8 mouse cellular contexts compared by ENCODE assay signal in genomic region chr6:125354352-125355151, GRCm38 (mm10). TPM values are rescaled to one million over a fixed set of nuclear protein-coding genes. Genes with fewer than 3 reads are reported as not detected.
A peak's percentile ranks its signal among the peaks of the same experiment; 100 is the strongest.
DNase-seq lines count a peak whose midpoint lies in the region; ATAC-seq and TF ChIP-seq lines count a peak whose summit lies in the region.

No protein-coding gene starts in this region.

- no peak overlapping the region; the same call in 1 of the 2 replicates for H3K4me2 ChIP-seq in forebrain, embryonic 16.5 days (ENCODE audit: low read length)
- H3K4me2 ChIP-seq in embryonic facial prominence, embryonic 15.5 days (replicated peaks): peak overlapping the region; percentile 35
- peak overlapping the region; percentile 36 for H3K4me2 ChIP-seq in hindbrain, embryonic 12.5 days (replicated peaks)
- H3K4me2 ChIP-seq in limb, embryonic 15.5 days: peak overlapping the region; percentile 33
- peak overlapping the region; percentile 77 for H3K4me2 ChIP-seq in myocyte (ENCODE audit: low read depth)

- peaks cover 25% of the 10 kb centered on the region for H3K36me3 ChIP-seq in forebrain, embryonic 10.5 days (replicated peaks)
- no peaks in the 10 kb centered on the region for H3K36me3 ChIP-seq in forebrain, embryonic 16.5 days (ENCODE audit: control insufficient read depth, insufficient read depth)
- peaks cover 26% of the 10 kb centered on the region for H3K36me3 ChIP-seq in embryonic facial prominence, embryonic 15.5 days
- peaks cover 8% of the 10 kb centered on the region; the same call in 1 of the 2 replicates for H3K36me3 ChIP-seq in hindbrain, embryonic 12.5 days
- peaks cover 26% of the 10 kb centered on the region for H3K36me3 ChIP-seq in limb, embryonic 15.5 days
- H3K36me3 ChIP-seq in myocyte (ENCODE audit: control insufficient read depth, insufficient read depth): peaks cover 4% of the 10 kb centered on the region

- peak overlapping the region; percentile 32; the same call in 1 of the 2 replicates for H3K4me3 ChIP-seq in forebrain, embryonic 10.5 days
- H3K4me3 ChIP-seq in forebrain, embryonic 16.5 days (replicated peaks; ENCODE audit: low read length): no peak overlapping the region
- 0 out of 2 replicates have a peak overlapping the region, but pooled peaks have one; percentile 9 for H3K4me3 ChIP-seq in embryonic facial prominence, embryonic 15.5 days (replicated peaks)
- no peak overlapping the region for H3K4me3 ChIP-seq in hindbrain, embryonic 12.5 days
- H3K4me3 ChIP-seq in limb, embryonic 15.5 days: peak overlapping the region; percentile 11
- H3K4me3 ChIP-seq in myocyte: peak overlapping the region; percentile 1

- peaks cover 64% of the 10 kb centered on the region for H3K4me1 ChIP-seq in forebrain, embryonic 10.5 days
- peaks cover 16% of the 10 kb centered on the region for H3K4me1 ChIP-seq in forebrain, embryonic 16.5 days (replicated peaks; ENCODE audit: control insufficient read depth, insufficient read depth, low read length)
- peaks cover 69% of the 10 kb centered on the region for H3K4me1 ChIP-seq in embryonic facial prominence, embryonic 15.5 days
- peaks cover 52% of the 10 kb centered on the region for H3K4me1 ChIP-seq in hindbrain, embryonic 12.5 days
- peaks cover 59% of the 10 kb centered on the region for H3K4me1 ChIP-seq in limb, embryonic 15.5 days

- H3K27me3 ChIP-seq in forebrain, embryonic 10.5 days (ENCODE audit: poor library complexity, severe bottlenecking): peaks cover 51% of the 10 kb centered on the region; the same call in 1 of the 2 replicates
- no peaks in the 10 kb centered on the region for H3K27me3 ChIP-seq in forebrain, embryonic 16.5 days (replicated peaks; ENCODE audit: control insufficient read depth, insufficient read depth, low read length)
- no peaks in the 10 kb centered on the region for H3K27me3 ChIP-seq in embryonic facial prominence, embryonic 15.5 days
- peaks cover 7% of the 10 kb centered on the region for H3K27me3 ChIP-seq in hindbrain, embryonic 12.5 days
- H3K27me3 ChIP-seq in limb, embryonic 15.5 days: no peaks in the 10 kb centered on the region
- no peaks in the 10 kb centered on the region for H3K27me3 ChIP-seq in myocyte (ENCODE audit: control insufficient read depth, insufficient read depth, insufficient read length)

- peaks cover 68% of the 10 kb centered on the region for H3K79me2 ChIP-seq in myocyte (ENCODE audit: control insufficient read depth, insufficient read depth)

- no peak for DNase-seq in forebrain, embryonic 10.5 days (ENCODE audit: extremely low spot score, low spot score)
- peak; percentile 76 for DNase-seq in ES-CJ7 (ENCODE audit: low read depth, low spot score)
- DNase-seq in layer of hippocampus, postnatal 14 days (ENCODE audit: low spot score in 2 of 2): no peak

- TF ChIP-seq POLR2A in myocyte (IDR thresholded peaks at IDR 0.05; ENCODE audit: insufficient read length, low read depth): no peak

- peak overlapping the region; percentile 68 for H3K27ac ChIP-seq in forebrain, embryonic 10.5 days
- no peak overlapping the region for H3K27ac ChIP-seq in forebrain, embryonic 16.5 days (ENCODE audit: low read length)
- H3K27ac ChIP-seq in embryonic facial prominence, embryonic 15.5 days (replicated peaks): peak overlapping the region; percentile 59
- 0 out of 2 replicates have a peak overlapping the region, but pooled peaks have one; percentile 7 for H3K27ac ChIP-seq in hindbrain, embryonic 12.5 days
- peak overlapping the region; percentile 54 for H3K27ac ChIP-seq in limb, embryonic 15.5 days

- H3ac ChIP-seq in myocyte (ENCODE audit: control insufficient read depth, insufficient read length): no peak overlapping the region

- ATAC-seq in forebrain, embryonic 16.5 days: no peak
- no peak for ATAC-seq in embryonic facial prominence, embryonic 15.5 days (ENCODE audit: insufficient number of reproducible peaks, low FRiP score, low TSS enrichment, low read depth)
- ATAC-seq in hindbrain, embryonic 12.5 days (ENCODE audit: low FRiP score): no peak
- ATAC-seq in limb, embryonic 15.5 days (ENCODE audit: insufficient number of reproducible peaks, low FRiP score, low TSS enrichment, low read depth): peak; percentile 46; the same call in 1 of the 2 replicates

- H3K9me3 ChIP-seq in forebrain, embryonic 10.5 days: no peaks in the 10 kb centered on the region
- H3K9me3 ChIP-seq in forebrain, embryonic 16.5 days (ENCODE audit: control insufficient read depth, low read length): no peaks in the 10 kb centered on the region
- no peaks in the 10 kb centered on the region for H3K9me3 ChIP-seq in embryonic facial prominence, embryonic 15.5 days (replicated peaks)
- H3K9me3 ChIP-seq in hindbrain, embryonic 12.5 days (replicated peaks): no peaks in the 10 kb centered on the region
- H3K9me3 ChIP-seq in limb, embryonic 15.5 days: no peaks in the 10 kb centered on the region

- H3K9ac ChIP-seq in forebrain, embryonic 16.5 days (replicated peaks; ENCODE audit: low read depth, low read length): no peak overlapping the region
- H3K9ac ChIP-seq in embryonic facial prominence, embryonic 15.5 days: 0 out of 2 replicates have a peak overlapping the region, but pooled peaks have one; percentile 6
- no peak overlapping the region for H3K9ac ChIP-seq in hindbrain, embryonic 12.5 days
- 0 out of 2 replicates have a peak overlapping the region, but pooled peaks have one; percentile 0 for H3K9ac ChIP-seq in limb, embryonic 15.5 days

- 11% methylated on average over 14 of the region's 14 CpGs for WGBS in forebrain, embryonic 10.5 days
- WGBS in forebrain, embryonic 16.5 days: 20% methylated on average over 14 of the region's 14 CpGs
- 16% methylated on average over 14 of the region's 14 CpGs for WGBS in embryonic facial prominence, embryonic 15.5 days
- 9% methylated on average over 14 of the region's 14 CpGs for WGBS in hindbrain, embryonic 12.5 days
- 10% methylated on average over 14 of the region's 14 CpGs for WGBS in limb, embryonic 15.5 days

TF ChIP-seq in myocyte, 11 proteins besides CTCF, POLR2A, EP300 and RAD21 (continues in another document):
- TF ChIP-seq SRF (IDR thresholded peaks at IDR 0.05; ENCODE audit: control insufficient read depth, insufficient read length, low read depth): peak; percentile 22
- TF ChIP-seq E2F4 (IDR thresholded peaks at IDR 0.05; ENCODE audit: insufficient read depth): no peak
- no peak for TF ChIP-seq CEBPB (IDR thresholded peaks at IDR 0.05; ENCODE audit: insufficient read depth, poor library complexity, severe bottlenecking)
- TF ChIP-seq TCF3 (IDR thresholded peaks at IDR 0.05; ENCODE audit: insufficient read length, low read depth): no peak
- TF ChIP-seq REST (IDR thresholded peaks at IDR 0.05; ENCODE audit: insufficient read depth, insufficient read length): no peak
- TF ChIP-seq POLR2AphosphoS2 (IDR thresholded peaks at IDR 0.05; ENCODE audit: insufficient read length, low read depth): no peak
- no peak for TF ChIP-seq MAX (IDR thresholded peaks at IDR 0.05; ENCODE audit: low read depth)
- TF ChIP-seq MYOD1 (IDR thresholded peaks at IDR 0.05; ENCODE audit: control insufficient read depth in 1 of 3, insufficient read length in 2 of 3, low read depth in 2 of 3): no peak
- TF ChIP-seq MYOG (IDR thresholded peaks at IDR 0.05; ENCODE audit: control insufficient read depth in 1 of 3, insufficient read depth in 1 of 3, insufficient read length in 2 of 3, low read depth in 2 of 3): no peak
- peak; percentile 96 for TF ChIP-seq USF1 (IDR thresholded peaks at IDR 0.05; ENCODE audit: low read depth)

RNA-seq across cellular contexts. Expression of gene Tnfrsf1a, which starts 5.4 kb away (rescaled TPM):
- 24.1 and 24.4 TPM in 2 replicates for polyA plus RNA-seq in forebrain, embryonic 10.5 days (2016; fragmentation: Nextera tagmentation; extraction: Ambion mirVana)
- polyA plus RNA-seq in forebrain, embryonic 16.5 days (2015; fragmentation: Nextera tagmentation; extraction: Ambion mirVana): 13.2 and 18.2 TPM in 2 replicates
- 88.7 and 93.3 TPM in 2 replicates for polyA plus RNA-seq in embryonic facial prominence, embryonic 15.5 days (2015; fragmentation: Nextera tagmentation; extraction: Ambion mirVana)
- polyA plus RNA-seq in hindbrain, embryonic 12.5 days (2016; fragmentation: Nextera tagmentation; extraction: Ambion mirVana): 29.9 and 32.6 TPM in 2 replicates
- 95.6 and 98.8 TPM in 2 replicates for polyA plus RNA-seq in limb, embryonic 15.5 days (2015; fragmentation: Nextera tagmentation; extraction: Ambion mirVana)
- polyA plus RNA-seq in myocyte (2012; fragmentation: generic; extraction: Trizol): 84.5 TPM
- 10 to 100 TPM; 12.8 to 15.2 TPM for total RNA-seq in layer of hippocampus, postnatal 14 days (2021)

RNA-seq across cellular contexts. Expression of gene Plekhg6, which starts 26.0 kb away (rescaled TPM):
- polyA plus RNA-seq in forebrain, embryonic 10.5 days (2016; fragmentation: Nextera tagmentation; extraction: Ambion mirVana): 0.07 TPM in 2 replicates
- polyA plus RNA-seq in forebrain, embryonic 16.5 days (2015; fragmentation: Nextera tagmentation; extraction: Ambion mirVana): 0.07 TPM in 1 of 2 replicates, not detected in the other
- 3.5 and 3.8 TPM in 2 replicates for polyA plus RNA-seq in embryonic facial prominence, embryonic 15.5 days (2015; fragmentation: Nextera tagmentation; extraction: Ambion mirVana)
- 0.18 and 0.22 TPM in 2 replicates for polyA plus RNA-seq in hindbrain, embryonic 12.5 days (2016; fragmentation: Nextera tagmentation; extraction: Ambion mirVana)
- 4.2 and 4.5 TPM in 2 replicates for polyA plus RNA-seq in limb, embryonic 15.5 days (2015; fragmentation: Nextera tagmentation; extraction: Ambion mirVana)
- polyA plus RNA-seq in myocyte (2012; fragmentation: generic; extraction: Trizol): 0.14 TPM
- total RNA-seq in layer of hippocampus, postnatal 14 days (2021): not detected

RNA-seq across cellular contexts. Expression of gene Scnn1a, which starts 34.1 kb away (rescaled TPM):
- 0.20 and 0.30 TPM in 2 replicates for polyA plus RNA-seq in forebrain, embryonic 10.5 days (2016; fragmentation: Nextera tagmentation; extraction: Ambion mirVana)
- polyA plus RNA-seq in forebrain, embryonic 16.5 days (2015; fragmentation: Nextera tagmentation; extraction: Ambion mirVana): 0.34 and 0.39 TPM in 2 replicates
- polyA plus RNA-seq in embryonic facial prominence, embryonic 15.5 days (2015; fragmentation: Nextera tagmentation; extraction: Ambion mirVana): 7.2 and 8.8 TPM in 2 replicates
- 0.48 and 0.49 TPM in 2 replicates for polyA plus RNA-seq in hindbrain, embryonic 12.5 days (2016; fragmentation: Nextera tagmentation; extraction: Ambion mirVana)
- polyA plus RNA-seq in limb, embryonic 15.5 days (2015; fragmentation: Nextera tagmentation; extraction: Ambion mirVana): 5.2 and 5.3 TPM in 2 replicates
- polyA plus RNA-seq in myocyte (2012; fragmentation: generic; extraction: Trizol): 0.20 TPM
- 1 to 10 TPM; 2.8 to 4.1 TPM for total RNA-seq in layer of hippocampus, postnatal 14 days (2021)

RNA-seq across cellular contexts. Expression of gene Ltbr, which starts 40.9 kb away (rescaled TPM):
- polyA plus RNA-seq in forebrain, embryonic 10.5 days (2016; fragmentation: Nextera tagmentation; extraction: Ambion mirVana): 16.1 and 17.2 TPM in 2 replicates
- 10.4 and 11.6 TPM in 2 replicates for polyA plus RNA-seq in forebrain, embryonic 16.5 days (2015; fragmentation: Nextera tagmentation; extraction: Ambion mirVana)
- polyA plus RNA-seq in embryonic facial prominence, embryonic 15.5 days (2015; fragmentation: Nextera tagmentation; extraction: Ambion mirVana): 47.3 and 47.7 TPM in 2 replicates
- 19.6 and 20.6 TPM in 2 replicates for polyA plus RNA-seq in hindbrain, embryonic 12.5 days (2016; fragmentation: Nextera tagmentation; extraction: Ambion mirVana)
- 47.0 and 50.5 TPM in 2 replicates for polyA plus RNA-seq in limb, embryonic 15.5 days (2015; fragmentation: Nextera tagmentation; extraction: Ambion mirVana)
- 79.0 TPM for polyA plus RNA-seq in myocyte (2012; fragmentation: generic; extraction: Trizol)
- 10 to 100 TPM in 1 of 2 experiments, 1 to 10 TPM in 1; 9.8 to 13.3 TPM for total RNA-seq in layer of hippocampus, postnatal 14 days (2021)

Comparison
In these comparisons a context has a peak if more than half of its experiments do, and no peak if none do; other contexts are left out.
1. H3K4me3 ChIP-seq: peak in forebrain, embryonic 10.5 days (single experiment), embryonic facial prominence, embryonic 15.5 days (single experiment), limb, embryonic 15.5 days (single experiment) and myocyte (single experiment); none in forebrain, embryonic 16.5 days (single experiment) and hindbrain, embryonic 12.5 days (single experiment).
2. H3K9ac ChIP-seq: peak in embryonic facial prominence, embryonic 15.5 days (single experiment) and limb, embryonic 15.5 days (single experiment); none in forebrain, embryonic 16.5 days (single experiment) and hindbrain, embryonic 12.5 days (single experiment).